17 mouse cellular contexts compared by ENCODE assay signal in genomic region chr13:35860916-35861315, GRCm38 (mm10). TPM values are rescaled to one million over a fixed set of nuclear protein-coding genes. Genes with fewer than 3 reads are reported as not detected.
DNase-seq lines count a peak whose midpoint lies in the region; TF ChIP-seq lines count a peak whose summit lies in the region.
"Had no signal": no experiment of that assay in that cellular context is flagged by ENCODE, and none has a peak within 500 bp of the region (broad histone marks: within the 10 kb centered on the region; RNA-seq: fewer than 3 reads in every experiment).

No protein-coding gene starts in this region.

- WGBS in heart, adult 2 months: 25% methylated on average over 8 of the region's 8 CpGs

- H3K27me3 ChIP-seq in testis, adult 2 months (ENCODE audit: control insufficient read depth, insufficient read depth, low read length): no peaks in the 10 kb centered on the region
- H3K27me3 ChIP-seq in heart, adult 2 months (ENCODE audit: control insufficient read depth, insufficient read depth, low read length): no peaks in the 10 kb centered on the region
- H3K27me3 ChIP-seq: hindbrain, embryonic 15.5 days; limb, embryonic 12.5 days; liver, embryonic 15.5 days; midbrain, embryonic 12.5 days; stomach, embryonic 15.5 days had no signal

- no peak for TF ChIP-seq CTCF in testis, adult 2 months (IDR thresholded peaks at IDR 0.05; ENCODE audit: control insufficient read depth, insufficient read depth, insufficient replicate concordance, low read depth, low read length)
- no peak for TF ChIP-seq CTCF in heart, adult 2 months (IDR thresholded peaks at IDR 0.05)

- H3K9ac ChIP-seq in heart, adult 2 months (ENCODE audit: low read depth, low read length): no peak overlapping the region
- H3K9ac ChIP-seq: hindbrain, embryonic 15.5 days; limb, embryonic 12.5 days; liver, embryonic 15.5 days; midbrain, embryonic 12.5 days; stomach, embryonic 15.5 days had no signal

- H3K79me2 ChIP-seq in heart, adult 2 months (replicated peaks; ENCODE audit: control insufficient read depth, insufficient read depth, low read length): no peaks in the 10 kb centered on the region

- peak overlapping the region; percentile 10; the same call in 1 of the 2 replicates for H3K27ac ChIP-seq in testis, adult 2 months (ENCODE audit: control insufficient read depth, insufficient read depth, low read depth, low read length)
- H3K27ac ChIP-seq in heart, adult 2 months: no peak overlapping the region
- H3K27ac ChIP-seq: hindbrain, embryonic 15.5 days; left cerebral cortex, adult 2 months; limb, embryonic 12.5 days; liver, embryonic 15.5 days; midbrain, embryonic 12.5 days; stomach, embryonic 15.5 days had no signal

- no peaks in the 10 kb centered on the region for H3K36me3 ChIP-seq in testis, adult 2 months (ENCODE audit: control insufficient read depth, insufficient read depth, low read length)
- no peaks in the 10 kb centered on the region for H3K36me3 ChIP-seq in heart, adult 2 months (ENCODE audit: control insufficient read depth, insufficient read depth, low read length)
- H3K36me3 ChIP-seq: hindbrain, embryonic 15.5 days had no signal

- intact Hi-C loops in heart, adult 2 months (cut with DNase I): no loop called here

- no peak overlapping the region for H3K4me3 ChIP-seq in testis, adult 2 months (ENCODE audit: control insufficient read depth, low read depth, low read length)
- no peak overlapping the region for H3K4me3 ChIP-seq in heart, adult 2 months
- H3K4me3 ChIP-seq: hindbrain, embryonic 15.5 days; left cerebral cortex, adult 2 months; limb, embryonic 12.5 days; liver, embryonic 15.5 days; midbrain, embryonic 12.5 days; stomach, embryonic 15.5 days had no signal

- H3K4me1 ChIP-seq in testis, adult 2 months (ENCODE audit: control insufficient read depth, insufficient read depth, low read length): no peaks in the 10 kb centered on the region
- no peaks in the 10 kb centered on the region; the same call in 1 of the 2 replicates for H3K4me1 ChIP-seq in heart, adult 2 months (ENCODE audit: control insufficient read depth, insufficient read depth, low read length)
- H3K4me1 ChIP-seq: hindbrain, embryonic 15.5 days; limb, embryonic 12.5 days; liver, embryonic 15.5 days; midbrain, embryonic 12.5 days; stomach, embryonic 15.5 days had no signal

- TF ChIP-seq POLR2A in testis, adult 2 months (IDR thresholded peaks at IDR 0.05; ENCODE audit: control insufficient read depth, low read depth, low read length): no peak
- TF ChIP-seq POLR2A in heart, adult 2 months (IDR thresholded peaks at IDR 0.05; ENCODE audit: insufficient read depth, low read depth, low read length): no peak

- DNase-seq in testis, postnatal 10 days (ENCODE audit: low spot score): no peak
- DNase-seq in cerebellum, adult 11 months: peak; percentile 13
- DNase-seq in heart, adult 2 months: peak; percentile 19 to 36
- DNase-seq in heart, postnatal 4 days: peak; percentile 21
- no peak for DNase-seq in spleen, postnatal 36 days (ENCODE audit: low spot score in 2 of 2)
- DNase-seq in urinary bladder, postnatal 14 days (ENCODE audit: low spot score): no peak
- DNase-seq in spleen, adult 18-20 months: no peak
- DNase-seq: kidney, adult 9 months; lung, postnatal 14 days; thymus, postnatal 25 days had no signal

- TF ChIP-seq EP300 in heart, adult 2 months (IDR thresholded peaks at IDR 0.05; ENCODE audit: insufficient read depth, low read depth, low read length): no peak

RNA-seq across cellular contexts. Expression of gene Rpp40, which starts 45.2 kb away (rescaled TPM):
- polyA plus RNA-seq in testis, adult 2 months (2012; rRNA removed): 4.5 and 4.9 TPM in 2 replicates
- total RNA-seq in heart, adult 2 months (2021): 1 to 10 TPM; 5.3 to 6.4 TPM
- polyA plus RNA-seq in heart, adult 2 months (2012; rRNA removed): 3.7 and 5.1 TPM in 2 replicates
- total RNA-seq in heart, postnatal 4 days (2021): 10 to 100 TPM in 1 of 2 experiments, 1 to 10 TPM in 1; 4.3 to 11.1 TPM

Comparison
In these comparisons a context has a peak if more than half of its experiments do, and no peak if none do; other contexts are left out.
1. DNase-seq: peak in cerebellum, adult 11 months (single experiment), heart, adult 2 months (2 of 2) and heart, postnatal 4 days (single experiment); none in testis, postnatal 10 days (single experiment), spleen, postnatal 36 days (0 of 2), urinary bladder, postnatal 14 days (single experiment) and spleen, adult 18-20 months (0 of 2).